Mouse (Mus musculus): ENCODE results near the gene Camk1d. TPM values are rescaled to one million over a fixed set of nuclear protein-coding genes. Genes with fewer than 3 reads are reported as not detected.

Camk1d gene
- polyA plus RNA-seq, 1 experiment from 2014 or later = 11.3 TPM

DNA sequence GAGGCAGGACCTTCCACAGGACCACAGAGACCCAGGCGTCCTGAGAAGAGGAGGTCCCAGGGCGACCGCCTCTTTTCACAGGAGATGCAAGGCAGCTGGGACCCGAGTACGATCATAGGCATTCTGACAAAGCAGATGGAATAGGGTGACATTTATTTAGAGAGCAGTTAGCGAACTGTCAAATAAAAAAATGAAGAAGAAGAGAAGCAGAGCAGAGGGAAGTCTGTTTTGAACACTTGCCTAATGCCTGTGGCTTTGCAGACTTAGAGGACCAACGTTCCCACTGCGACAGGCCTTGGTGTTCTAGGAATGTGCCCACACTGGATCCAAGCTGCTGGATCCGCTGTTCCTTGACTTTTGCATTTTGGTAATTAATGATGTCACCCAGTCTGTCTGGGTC, 259.5 kb downstream of the Camk1d start:
- WGBS = 34% methylated on average over 9 of the region's 9 CpGs
- Histone ChIP-seq H3K36me3 (ENCODE audit: control insufficient read depth, insufficient read depth, low read length) (no peaks in the 10 kb centered on the region), H3K27ac (ENCODE audit: low read length) (peak overlapping the region; percentile 25), H3K4me3 (replicated peaks; ENCODE audit: low read length) (no peak overlapping the region), H3K9me3 (replicated peaks; ENCODE audit: control insufficient read depth, low read length) (no peaks in the 10 kb centered on the region), H3K4me2 (ENCODE audit: low read depth, low read length) (no peak overlapping the region), H3K4me1 (ENCODE audit: control insufficient read depth, insufficient read depth, low read length) (peaks cover 42% of the 10 kb centered on the region), H3K27me3 (ENCODE audit: control insufficient read depth, insufficient read depth, low read length) (no peaks in the 10 kb centered on the region), H3K9ac (ENCODE audit: low read length) (no peak overlapping the region; the same call in 1 of the 2 replicates)
- peak; percentile 42; the same call in 1 of the 2 replicates for ATAC-seq (ENCODE audit: insufficient read depth, low FRiP score)

DNA sequence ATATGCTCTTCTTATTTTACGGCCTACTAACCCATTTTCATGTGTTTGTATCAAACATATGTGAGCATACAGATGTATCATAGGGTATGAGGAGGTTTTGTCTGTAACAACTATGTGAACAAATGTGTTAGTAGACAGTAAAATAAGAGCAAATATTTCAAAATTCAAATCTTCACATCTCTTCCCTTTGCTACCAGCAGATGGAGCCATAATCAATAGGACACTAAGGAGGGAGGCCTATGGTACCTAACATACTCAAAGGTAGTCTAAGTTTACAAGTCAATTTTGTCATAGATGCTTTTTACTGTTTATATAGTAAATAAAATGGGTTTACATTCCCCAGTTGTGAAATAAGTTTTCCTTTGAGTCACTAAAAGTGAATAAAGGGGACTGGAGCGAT, 262.7 kb downstream of the Camk1d start:
- Histone ChIP-seq H3K36me3 (ENCODE audit: control insufficient read depth, insufficient read depth, low read length) (no peaks in the 10 kb centered on the region), H3K9ac (ENCODE audit: low read length) (no peak overlapping the region), H3K4me1 (ENCODE audit: control insufficient read depth, insufficient read depth, low read length) (peaks cover 18% of the 10 kb centered on the region), H3K27me3 (ENCODE audit: control insufficient read depth, insufficient read depth, low read length) (no peaks in the 10 kb centered on the region), H3K4me2 (ENCODE audit: low read depth, low read length) (no peak overlapping the region), H3K27ac (ENCODE audit: low read length) (no peak overlapping the region), H3K4me3 (replicated peaks; ENCODE audit: low read length) (no peak overlapping the region), H3K9me3 (replicated peaks; ENCODE audit: control insufficient read depth, low read length) (no peaks in the 10 kb centered on the region)
- 95% methylated on average over 2 of the region's 2 CpGs for WGBS
- no peak for ATAC-seq (ENCODE audit: insufficient read depth, low FRiP score)

DNA sequence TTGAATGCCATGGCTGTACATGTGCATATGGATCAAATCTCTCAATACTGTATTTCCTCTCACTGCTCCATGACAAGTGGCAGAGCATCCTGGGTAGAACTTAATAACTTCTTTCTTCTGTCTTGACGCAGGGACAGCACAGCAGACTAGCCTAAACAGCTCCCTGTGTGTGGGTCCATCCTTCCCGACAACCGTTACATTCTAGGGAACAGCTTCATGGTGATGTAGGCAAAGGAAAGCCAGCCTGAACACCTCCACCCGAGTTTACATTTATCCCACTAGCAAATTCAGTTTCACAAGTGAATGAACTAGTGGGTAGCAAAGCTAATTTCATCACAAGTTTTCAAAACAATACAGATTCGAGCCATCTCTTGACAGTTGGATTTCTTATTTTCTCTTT, 269.0 kb downstream of the Camk1d start:
- ATAC-seq (ENCODE audit: insufficient read depth, low FRiP score) = no peak
- Histone ChIP-seq H3K27ac (ENCODE audit: low read length) (no peak overlapping the region), H3K36me3 (ENCODE audit: control insufficient read depth, insufficient read depth, low read length) (no peaks in the 10 kb centered on the region), H3K9ac (ENCODE audit: low read length) (no peak overlapping the region), H3K9me3 (replicated peaks; ENCODE audit: control insufficient read depth, low read length) (no peaks in the 10 kb centered on the region), H3K4me3 (replicated peaks; ENCODE audit: low read length) (no peak overlapping the region), H3K27me3 (ENCODE audit: control insufficient read depth, insufficient read depth, low read length) (no peaks in the 10 kb centered on the region), H3K4me1 (ENCODE audit: control insufficient read depth, insufficient read depth, low read length) (0 out of 2 replicates have a peak, but pooled peaks cover 3% of the 10 kb centered on the region), H3K4me2 (ENCODE audit: low read depth, low read length) (no peak overlapping the region)
- WGBS = 85% methylated on average over 5 of the region's 5 CpGs

DNA sequence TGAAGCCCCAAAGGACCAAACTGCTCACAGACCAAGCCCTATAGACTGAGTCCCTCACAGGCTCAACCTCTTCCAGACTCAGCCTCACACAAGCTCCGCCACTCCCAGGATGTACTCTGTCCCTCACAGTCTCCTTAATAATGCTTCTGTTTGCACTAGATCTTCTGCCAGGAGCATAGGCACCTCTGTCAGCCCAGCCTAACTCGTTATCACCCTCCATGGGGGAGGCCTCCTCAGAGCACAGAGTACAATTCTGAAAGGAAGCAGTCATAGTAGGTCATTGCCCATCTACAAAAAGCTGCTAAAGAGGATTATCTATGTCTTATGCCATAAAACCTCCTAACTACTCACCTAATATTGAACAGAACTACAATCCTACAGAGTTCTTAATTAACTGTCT, 276.6 kb downstream of the Camk1d start:
- 60% methylated on average over 2 of the region's 2 CpGs for WGBS
- ATAC-seq (ENCODE audit: insufficient read depth, low FRiP score) = no peak
- Histone ChIP-seq H3K9me3 (replicated peaks; ENCODE audit: control insufficient read depth, low read length) (no peaks in the 10 kb centered on the region), H3K27me3 (ENCODE audit: control insufficient read depth, insufficient read depth, low read length) (no peaks in the 10 kb centered on the region), H3K4me3 (replicated peaks; ENCODE audit: low read length) (no peak overlapping the region), H3K27ac (ENCODE audit: low read length) (no peak overlapping the region), H3K9ac (ENCODE audit: low read length) (no peak overlapping the region), H3K4me1 (ENCODE audit: control insufficient read depth, insufficient read depth, low read length) (0 out of 2 replicates have a peak, but pooled peaks cover 3% of the 10 kb centered on the region), H3K36me3 (ENCODE audit: control insufficient read depth, insufficient read depth, low read length) (no peaks in the 10 kb centered on the region), H3K4me2 (ENCODE audit: low read depth, low read length) (no peak overlapping the region)

DNA sequence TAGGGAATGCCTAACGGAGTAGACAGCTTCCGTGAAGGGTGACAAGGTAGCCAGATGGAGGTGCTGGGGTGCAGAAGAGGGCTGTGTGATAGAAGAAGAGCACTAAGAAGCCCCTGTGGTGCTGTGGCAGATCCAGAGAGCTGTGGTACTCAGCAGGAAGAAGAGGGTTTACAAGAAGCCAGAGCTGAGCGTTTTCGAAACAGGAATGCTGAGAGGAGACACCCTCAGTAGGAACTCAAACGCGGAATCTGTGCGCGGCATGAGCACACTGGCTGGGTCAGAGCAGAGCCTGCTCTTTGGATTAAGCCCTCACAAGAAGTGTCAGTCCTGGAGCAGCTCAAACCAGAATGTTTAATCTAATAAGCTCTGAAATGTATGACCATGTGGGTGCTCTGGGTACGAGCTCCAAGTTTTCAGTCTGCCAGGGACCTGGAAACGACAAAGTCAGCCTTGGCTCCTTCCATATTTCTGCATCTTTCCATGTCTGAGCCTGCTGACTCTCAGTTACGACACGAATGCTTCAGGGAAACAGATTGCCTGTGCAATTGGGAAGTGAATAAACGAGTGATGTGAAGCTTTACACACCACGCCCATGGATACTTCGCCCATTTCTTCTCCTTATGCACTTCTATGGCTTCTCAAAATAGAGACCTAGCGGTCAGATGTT, 278.6 kb downstream of the Camk1d start:
- no peak for ATAC-seq (ENCODE audit: insufficient read depth, low FRiP score)
- 72% methylated on average over 16 of the region's 16 CpGs for WGBS
- H3K9ac ChIP-seq (ENCODE audit: low read length) = no peak overlapping the region

DNA sequence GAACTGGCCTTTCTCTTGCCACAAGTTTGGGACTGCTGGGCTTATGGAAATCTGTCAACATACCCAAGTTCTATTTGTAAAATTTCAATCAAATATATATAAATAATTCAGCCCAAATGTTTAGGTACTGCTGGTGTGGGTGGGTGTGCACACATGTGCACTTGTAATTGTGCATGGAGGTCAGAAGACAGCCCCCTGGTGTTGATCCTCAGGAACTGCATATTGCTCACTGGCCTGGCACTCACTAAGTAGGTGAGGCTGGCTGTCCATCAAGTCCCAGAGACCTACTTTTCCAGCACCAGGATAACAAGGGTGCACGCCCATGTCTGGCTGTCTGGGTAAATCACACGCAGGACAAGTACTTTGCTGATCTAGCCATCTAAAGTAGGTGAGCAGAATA, 283.0 kb downstream of the Camk1d start:
- 68% methylated on average over 2 of the region's 2 CpGs for WGBS
- H3K27me3 ChIP-seq (ENCODE audit: control insufficient read depth, insufficient read depth, low read length) = no peaks in the 10 kb centered on the region
- no peak for ATAC-seq (ENCODE audit: insufficient read depth, low FRiP score)
- H3K4me1 ChIP-seq (ENCODE audit: control insufficient read depth, insufficient read depth, low read length) = no peaks in the 10 kb centered on the region
- no peaks in the 10 kb centered on the region for H3K9me3 ChIP-seq (replicated peaks; ENCODE audit: control insufficient read depth, low read length)
- no peak overlapping the region for H3K4me2 ChIP-seq (ENCODE audit: low read depth, low read length)
- H3K36me3 ChIP-seq (ENCODE audit: control insufficient read depth, insufficient read depth, low read length) = no peaks in the 10 kb centered on the region
- no peak overlapping the region for H3K27ac ChIP-seq (ENCODE audit: low read length)
- no peak overlapping the region for H3K9ac ChIP-seq (ENCODE audit: low read length)
- H3K4me3 ChIP-seq (replicated peaks; ENCODE audit: low read length) = no peak overlapping the region

More for the DNA sequence above, 278.6 kb downstream of the Camk1d start:
- Histone ChIP-seq H3K9me3 (replicated peaks; ENCODE audit: control insufficient read depth, low read length) (no peaks in the 10 kb centered on the region), H3K4me1 (ENCODE audit: control insufficient read depth, insufficient read depth, low read length) (no peaks in the 10 kb centered on the region), H3K36me3 (ENCODE audit: control insufficient read depth, insufficient read depth, low read length) (no peaks in the 10 kb centered on the region), H3K27me3 (ENCODE audit: control insufficient read depth, insufficient read depth, low read length) (no peaks in the 10 kb centered on the region), H3K27ac (ENCODE audit: low read length) (no peak overlapping the region), H3K4me2 (ENCODE audit: low read depth, low read length) (no peak overlapping the region), H3K4me3 (replicated peaks; ENCODE audit: low read length) (no peak overlapping the region)

DNA sequence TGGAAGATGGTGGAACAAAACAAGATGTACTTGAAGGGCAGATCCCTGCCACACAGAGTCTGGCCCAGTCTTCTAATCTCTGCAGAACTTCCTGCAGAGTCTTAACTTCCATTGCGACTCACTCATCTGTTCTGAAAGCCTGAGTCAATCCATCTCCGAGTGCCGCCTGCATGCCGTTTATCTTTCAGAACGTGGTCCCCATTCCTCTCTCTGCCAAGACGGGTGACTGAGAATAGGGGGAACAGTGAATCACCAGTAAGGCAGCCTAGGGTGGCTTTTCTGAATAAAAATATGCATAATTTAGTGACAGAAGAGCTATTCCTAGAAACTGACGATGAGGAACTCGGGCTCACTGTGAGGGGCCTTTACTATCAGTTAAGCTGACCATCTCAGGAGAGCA, 284.4 kb downstream of the Camk1d start:
- no peaks in the 10 kb centered on the region for H3K36me3 ChIP-seq (ENCODE audit: control insufficient read depth, insufficient read depth, low read length)
- ATAC-seq (ENCODE audit: insufficient read depth, low FRiP score) = no peak
- H3K27ac ChIP-seq (ENCODE audit: low read length) = no peak overlapping the region
- no peaks in the 10 kb centered on the region for H3K9me3 ChIP-seq (replicated peaks; ENCODE audit: control insufficient read depth, low read length)
- no peaks in the 10 kb centered on the region for H3K27me3 ChIP-seq (ENCODE audit: control insufficient read depth, insufficient read depth, low read length)
- 59% methylated on average over 8 of the region's 8 CpGs for WGBS
- no peaks in the 10 kb centered on the region for H3K4me1 ChIP-seq (ENCODE audit: control insufficient read depth, insufficient read depth, low read length)
- no peak overlapping the region for H3K9ac ChIP-seq (ENCODE audit: low read length)
- no peak overlapping the region for H3K4me3 ChIP-seq (replicated peaks; ENCODE audit: low read length)
- H3K4me2 ChIP-seq (ENCODE audit: low read depth, low read length) = no peak overlapping the region

- no peak overlapping the region for H3K27ac ChIP-seq (ENCODE audit: low read length)
- H3K9me3 ChIP-seq (replicated peaks; ENCODE audit: control insufficient read depth, low read length) = no peaks in the 10 kb centered on the region
- no peaks in the 10 kb centered on the region for H3K27me3 ChIP-seq (ENCODE audit: control insufficient read depth, insufficient read depth, low read length)
- H3K9ac ChIP-seq (ENCODE audit: low read length) = no peak overlapping the region
- no peak overlapping the region for H3K4me3 ChIP-seq (replicated peaks; ENCODE audit: low read length)
- H3K4me2 ChIP-seq (ENCODE audit: low read depth, low read length) = no peak overlapping the region
- H3K4me1 ChIP-seq (ENCODE audit: control insufficient read depth, insufficient read depth, low read length) = no peaks in the 10 kb centered on the region
- no peak for ATAC-seq (ENCODE audit: insufficient read depth, low FRiP score)
- no peaks in the 10 kb centered on the region for H3K36me3 ChIP-seq (ENCODE audit: control insufficient read depth, insufficient read depth, low read length)
- 22% methylated on average over 2 of the region's 2 CpGs for WGBS
These were observed 288.2 kb downstream of the Camk1d start for GRCm38 (mm10) chr2:5426110-5426509.

DNA sequence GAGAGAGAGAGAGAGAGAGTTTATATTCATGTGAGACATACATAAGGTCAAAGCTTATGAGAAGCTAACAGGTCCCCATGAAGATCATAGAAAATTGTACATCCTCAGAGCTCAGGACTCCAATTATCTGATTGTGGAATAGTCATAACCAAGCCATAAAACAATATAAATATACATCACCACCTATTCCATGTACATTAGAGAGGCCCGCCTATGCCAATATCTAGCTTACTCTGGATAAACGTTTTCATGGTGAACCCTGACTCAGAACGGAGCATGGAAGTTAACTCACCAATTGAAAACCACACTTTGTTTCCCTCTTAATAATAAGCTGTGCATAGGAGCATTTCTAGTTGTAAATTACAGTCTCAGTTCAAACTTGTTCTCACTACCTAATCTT, 288.7 kb downstream of the Camk1d start:
- Histone ChIP-seq H3K27me3 (ENCODE audit: control insufficient read depth, insufficient read depth, low read length) (no peaks in the 10 kb centered on the region), H3K4me2 (ENCODE audit: low read depth, low read length) (no peak overlapping the region), H3K27ac (ENCODE audit: low read length) (no peak overlapping the region), H3K9ac (ENCODE audit: low read length) (no peak overlapping the region), H3K4me1 (ENCODE audit: control insufficient read depth, insufficient read depth, low read length) (no peaks in the 10 kb centered on the region), H3K9me3 (replicated peaks; ENCODE audit: control insufficient read depth, low read length) (no peaks in the 10 kb centered on the region), H3K4me3 (replicated peaks; ENCODE audit: low read length) (no peak overlapping the region), H3K36me3 (ENCODE audit: control insufficient read depth, insufficient read depth, low read length) (no peaks in the 10 kb centered on the region)
- 65% methylated on average over 3 of the region's 3 CpGs for WGBS
- ATAC-seq (ENCODE audit: insufficient read depth, low FRiP score) = no peak

Measured in stomach, embryonic 16.5 days (tissue).